Mouse (Mus musculus): ENCODE measurements around the gene Neu2. TPM values are rescaled to one million over a fixed set of nuclear protein-coding genes. Genes with fewer than 3 reads are reported as not detected.

Neu2 gene
- polyA plus RNA-seq, 1 experiment from 2014 or later = 0.67 TPM

DNA sequence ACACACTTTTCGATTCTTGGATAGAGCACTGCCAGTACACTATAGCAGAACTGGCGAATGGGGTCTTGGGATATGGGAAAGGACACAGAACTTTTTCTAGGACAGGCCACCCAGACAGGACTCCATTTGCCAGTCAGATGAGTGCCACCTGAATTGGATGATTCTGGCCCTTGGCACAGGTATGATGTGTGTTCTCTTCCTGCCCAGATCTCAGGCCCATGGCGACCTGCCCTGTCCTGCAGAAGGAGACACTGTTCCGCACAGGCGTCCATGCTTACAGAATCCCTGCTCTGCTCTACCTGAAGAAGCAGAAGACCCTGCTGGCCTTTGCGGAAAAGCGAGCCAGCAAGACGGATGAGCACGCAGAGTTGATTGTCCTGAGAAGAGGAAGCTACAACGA is 85.0 kb downstream of the Neu2 start:
- H3K4me1 ChIP-seq (ENCODE audit: insufficient read depth) = no peaks in the 10 kb centered on the region
- H3K4me2 ChIP-seq (ENCODE audit: low read depth, low read length) = no peak overlapping the region
- TF ChIP-seq EP300 (IDR thresholded peaks at IDR 0.05; ENCODE audit: low read depth) (no peak), CTCF (IDR thresholded peaks at IDR 0.05; ENCODE audit: low read depth) (no peak)
- WGBS (ENCODE audit: insufficient replicate concordance) = 85% methylated on average over 10 of the region's 10 CpGs
- DNase-seq (no peak), ATAC-seq (no peak)
- no peak overlapping the region for H3K27ac ChIP-seq (ENCODE audit: low read depth)
- no peak overlapping the region for H3K4me3 ChIP-seq (ENCODE audit: low read depth, low read length)
- no peaks in the 10 kb centered on the region for H3K9me3 ChIP-seq (ENCODE audit: low read length)
- H3K9ac ChIP-seq (replicated peaks) = no peak overlapping the region
- H3K36me3 ChIP-seq (replicated peaks; ENCODE audit: insufficient read depth, low read length) = no peaks in the 10 kb centered on the region
- H3K27me3 ChIP-seq (ENCODE audit: insufficient read depth, low read length) = no peaks in the 10 kb centered on the region

DNA sequence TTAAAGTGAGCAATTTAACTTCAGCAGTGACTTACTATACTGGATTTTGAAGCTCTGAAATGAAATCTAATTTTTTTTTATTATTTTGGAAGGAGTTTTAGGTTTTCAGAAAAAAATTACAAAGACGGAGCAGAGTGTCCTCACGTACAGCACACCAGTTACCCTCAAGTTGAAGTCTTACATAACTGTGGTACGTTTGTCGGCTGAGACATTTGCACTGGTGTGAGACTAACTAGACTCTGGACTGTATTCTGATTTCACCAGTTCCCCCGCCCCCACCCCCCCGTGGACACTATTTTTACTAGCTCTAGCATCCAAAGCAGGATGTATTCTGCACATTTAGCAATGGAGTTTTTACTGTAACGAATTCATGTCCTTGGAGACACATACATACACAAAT is 90.8 kb downstream of the Neu2 start:
- Histone ChIP-seq H3K4me2 (ENCODE audit: low read depth, low read length) (no peak overlapping the region), H3K27me3 (ENCODE audit: insufficient read depth, low read length) (no peaks in the 10 kb centered on the region), H3K27ac (ENCODE audit: low read depth) (no peak overlapping the region), H3K9me3 (ENCODE audit: low read length) (no peaks in the 10 kb centered on the region), H3K4me1 (ENCODE audit: insufficient read depth) (0 out of 2 replicates have a peak, but pooled peaks cover 3% of the 10 kb centered on the region), H3K9ac (replicated peaks) (no peak overlapping the region), H3K4me3 (ENCODE audit: low read depth, low read length) (no peak overlapping the region), H3K36me3 (replicated peaks; ENCODE audit: insufficient read depth, low read length) (no peaks in the 10 kb centered on the region)
- DNase-seq (no peak), ATAC-seq (no peak)
- TF ChIP-seq CTCF (IDR thresholded peaks at IDR 0.05; ENCODE audit: low read depth) (no peak), EP300 (IDR thresholded peaks at IDR 0.05; ENCODE audit: low read depth) (no peak)
- WGBS (ENCODE audit: insufficient replicate concordance) = 58% methylated on average over 7 of the region's 7 CpGs

DNA sequence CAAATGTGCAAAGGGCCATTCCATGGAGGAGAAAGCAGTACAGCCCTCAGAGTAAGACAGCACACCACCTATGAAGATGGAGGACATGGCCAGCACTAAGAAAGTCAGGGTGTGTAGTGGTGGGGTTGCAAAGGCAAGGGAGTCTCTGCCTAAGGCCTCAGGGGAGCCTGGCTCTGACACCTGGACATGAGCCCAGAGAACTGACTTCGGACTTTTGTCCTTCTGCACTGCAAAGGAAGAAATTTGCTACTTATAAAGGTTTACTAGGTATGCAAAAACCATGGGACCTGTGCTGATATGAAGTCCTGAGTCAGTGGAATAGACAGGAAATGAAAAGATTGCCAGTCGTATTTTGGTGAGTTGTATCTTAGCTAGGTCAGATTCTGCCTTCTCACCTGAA is 92.1 kb downstream of the Neu2 start:
- DNase-seq (no peak), ATAC-seq (no peak)
- no peaks in the 10 kb centered on the region for H3K27me3 ChIP-seq (ENCODE audit: insufficient read depth, low read length)
- H3K9me3 ChIP-seq (ENCODE audit: low read length) = no peaks in the 10 kb centered on the region
- no peak overlapping the region for H3K4me2 ChIP-seq (ENCODE audit: low read depth, low read length)
- H3K4me3 ChIP-seq (ENCODE audit: low read depth, low read length) = no peak overlapping the region
- TF ChIP-seq CTCF (IDR thresholded peaks at IDR 0.05; ENCODE audit: low read depth) = no peak
- no peak for TF ChIP-seq EP300 (IDR thresholded peaks at IDR 0.05; ENCODE audit: low read depth)
- no peaks in the 10 kb centered on the region for H3K36me3 ChIP-seq (replicated peaks; ENCODE audit: insufficient read depth, low read length)
- 0 out of 2 replicates have a peak, but pooled peaks cover 3% of the 10 kb centered on the region for H3K4me1 ChIP-seq (ENCODE audit: insufficient read depth)
- no peak overlapping the region for H3K27ac ChIP-seq (ENCODE audit: low read depth)
- H3K9ac ChIP-seq (replicated peaks) = no peak overlapping the region
- 47% methylated on average over 2 of the region's 2 CpGs for WGBS (ENCODE audit: insufficient replicate concordance)

DNA sequence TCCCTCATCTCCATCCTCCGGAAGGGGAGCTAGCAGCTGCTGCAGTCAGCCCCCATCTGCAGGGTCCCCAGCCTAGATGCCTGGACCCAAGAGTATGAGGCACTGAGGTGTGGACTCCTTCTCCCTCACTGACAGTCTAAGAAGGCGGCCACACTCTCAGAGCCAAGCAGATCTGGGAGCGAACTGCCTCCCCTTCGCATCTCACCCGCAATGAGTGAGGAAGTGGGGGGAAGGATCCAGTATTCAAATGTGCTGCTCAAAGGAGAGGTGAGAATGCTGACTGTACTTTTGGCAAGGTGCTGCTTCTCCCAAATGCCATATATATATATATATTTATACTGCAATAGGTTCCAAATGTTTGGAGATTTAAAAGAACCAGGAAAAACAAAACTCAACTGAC is 93.7 kb downstream of the Neu2 start:
- DNase-seq (no peak), ATAC-seq (no peak)
- H3K4me1 ChIP-seq (ENCODE audit: insufficient read depth) = 0 out of 2 replicates have a peak, but pooled peaks cover 3% of the 10 kb centered on the region
- TF ChIP-seq EP300 (IDR thresholded peaks at IDR 0.05; ENCODE audit: low read depth) (no peak), CTCF (IDR thresholded peaks at IDR 0.05; ENCODE audit: low read depth) (no peak)
- H3K4me2 ChIP-seq (ENCODE audit: low read depth, low read length) = no peak overlapping the region
- no peaks in the 10 kb centered on the region for H3K36me3 ChIP-seq (replicated peaks; ENCODE audit: insufficient read depth, low read length)
- no peaks in the 10 kb centered on the region for H3K9me3 ChIP-seq (ENCODE audit: low read length)
- no peak overlapping the region for H3K4me3 ChIP-seq (ENCODE audit: low read depth, low read length)
- H3K27ac ChIP-seq (ENCODE audit: low read depth) = no peak overlapping the region
- no peaks in the 10 kb centered on the region for H3K27me3 ChIP-seq (ENCODE audit: insufficient read depth, low read length)
- H3K9ac ChIP-seq (replicated peaks) = no peak overlapping the region
- WGBS (ENCODE audit: insufficient replicate concordance) = 80% methylated on average over 5 of the region's 5 CpGs

DNA sequence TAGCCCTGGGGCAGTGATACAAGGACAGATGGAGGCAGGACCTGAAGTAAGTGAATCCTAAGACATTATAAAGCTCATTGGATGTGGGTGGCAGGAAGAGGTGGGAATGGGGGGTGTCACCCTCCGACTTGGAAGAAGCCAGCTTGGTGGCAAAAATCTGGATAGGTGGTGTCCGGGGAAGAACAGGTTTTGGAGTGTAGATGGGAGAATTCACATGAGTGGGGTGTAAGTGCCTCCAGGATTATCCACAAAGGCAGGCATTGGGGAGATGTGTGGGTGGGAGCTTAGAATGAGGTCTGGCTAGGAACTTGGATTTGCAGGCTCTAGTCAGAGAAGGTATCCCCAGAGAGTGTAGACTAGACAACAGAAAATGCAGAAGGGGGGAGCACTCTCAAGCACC is 95.6 kb downstream of the Neu2 start:
- Histone ChIP-seq H3K4me2 (ENCODE audit: low read depth, low read length) (no peak overlapping the region), H3K9me3 (ENCODE audit: low read length) (no peaks in the 10 kb centered on the region), H3K27me3 (ENCODE audit: insufficient read depth, low read length) (no peaks in the 10 kb centered on the region), H3K4me1 (ENCODE audit: insufficient read depth) (0 out of 2 replicates have a peak, but pooled peaks cover 3% of the 10 kb centered on the region), H3K4me3 (ENCODE audit: low read depth, low read length) (no peak overlapping the region), H3K36me3 (replicated peaks; ENCODE audit: insufficient read depth, low read length) (no peaks in the 10 kb centered on the region), H3K27ac (ENCODE audit: low read depth) (no peak overlapping the region), H3K9ac (replicated peaks) (no peak overlapping the region)
- ATAC-seq = no peak
- 69% methylated on average over 2 of the region's 2 CpGs for WGBS (ENCODE audit: insufficient replicate concordance)
- no peak for DNase-seq
- TF ChIP-seq CTCF (IDR thresholded peaks at IDR 0.05; ENCODE audit: low read depth) (no peak), EP300 (IDR thresholded peaks at IDR 0.05; ENCODE audit: low read depth) (no peak)

DNA sequence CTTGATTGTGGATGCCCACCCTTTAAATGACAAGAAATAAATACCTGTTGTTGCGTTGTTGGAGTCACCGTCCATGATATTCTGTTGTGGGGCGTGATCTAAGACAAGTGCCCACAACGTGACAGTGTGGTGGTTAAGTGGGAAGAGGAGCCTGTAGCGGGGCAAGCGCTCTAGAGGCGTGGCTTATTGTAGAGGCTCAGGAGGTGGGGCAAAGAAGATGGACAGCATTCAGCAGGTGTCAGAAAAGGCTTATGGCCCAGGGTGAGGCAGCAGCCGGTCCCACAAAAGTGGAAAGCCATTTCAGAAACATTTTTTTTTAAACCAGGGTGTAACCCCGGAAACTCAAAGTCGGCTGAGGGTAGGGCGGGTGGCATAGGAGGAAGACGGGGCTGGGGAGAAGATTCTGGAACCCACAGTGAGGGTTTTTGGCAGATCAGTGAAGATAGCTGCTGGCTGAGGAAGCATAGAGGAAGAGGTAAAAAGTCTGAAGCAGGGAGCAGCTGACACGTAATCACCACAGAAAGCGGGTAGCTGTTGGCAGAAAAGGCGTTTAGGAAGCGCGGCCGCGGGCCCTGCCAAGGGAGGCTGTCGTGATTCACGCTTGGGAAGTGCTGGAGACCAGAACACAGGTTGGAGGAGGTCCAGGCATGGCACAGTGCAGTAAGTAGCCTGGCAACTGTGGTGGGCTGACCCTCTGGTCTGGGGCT is 97.8 kb downstream of the Neu2 start:
- ATAC-seq = 0 out of 2 replicates have a peak, but pooled peaks have one; percentile 27
- Histone ChIP-seq H3K4me1 (ENCODE audit: insufficient read depth) (no peaks in the 10 kb centered on the region), H3K9me3 (ENCODE audit: low read length) (no peaks in the 10 kb centered on the region), H3K4me3 (ENCODE audit: low read depth, low read length) (no peak overlapping the region), H3K36me3 (replicated peaks; ENCODE audit: insufficient read depth, low read length) (no peaks in the 10 kb centered on the region), H3K27me3 (ENCODE audit: insufficient read depth, low read length) (no peaks in the 10 kb centered on the region), H3K9ac (replicated peaks) (no peak overlapping the region), H3K4me2 (ENCODE audit: low read depth, low read length) (peak overlapping the region; percentile 34; the same call in 1 of the 2 replicates), H3K27ac (ENCODE audit: low read depth) (no peak overlapping the region)
- TF ChIP-seq CTCF (IDR thresholded peaks at IDR 0.05; ENCODE audit: low read depth) (no peak), EP300 (IDR thresholded peaks at IDR 0.05; ENCODE audit: low read depth) (no peak)
- 44% methylated on average over 21 of the region's 21 CpGs for WGBS (ENCODE audit: insufficient replicate concordance)
- DNase-seq = no peak

Measured in liver, postnatal 0 days (tissue).